ENCODE assay signal across 7 mouse cellular contexts in the genomic region with DNA sequence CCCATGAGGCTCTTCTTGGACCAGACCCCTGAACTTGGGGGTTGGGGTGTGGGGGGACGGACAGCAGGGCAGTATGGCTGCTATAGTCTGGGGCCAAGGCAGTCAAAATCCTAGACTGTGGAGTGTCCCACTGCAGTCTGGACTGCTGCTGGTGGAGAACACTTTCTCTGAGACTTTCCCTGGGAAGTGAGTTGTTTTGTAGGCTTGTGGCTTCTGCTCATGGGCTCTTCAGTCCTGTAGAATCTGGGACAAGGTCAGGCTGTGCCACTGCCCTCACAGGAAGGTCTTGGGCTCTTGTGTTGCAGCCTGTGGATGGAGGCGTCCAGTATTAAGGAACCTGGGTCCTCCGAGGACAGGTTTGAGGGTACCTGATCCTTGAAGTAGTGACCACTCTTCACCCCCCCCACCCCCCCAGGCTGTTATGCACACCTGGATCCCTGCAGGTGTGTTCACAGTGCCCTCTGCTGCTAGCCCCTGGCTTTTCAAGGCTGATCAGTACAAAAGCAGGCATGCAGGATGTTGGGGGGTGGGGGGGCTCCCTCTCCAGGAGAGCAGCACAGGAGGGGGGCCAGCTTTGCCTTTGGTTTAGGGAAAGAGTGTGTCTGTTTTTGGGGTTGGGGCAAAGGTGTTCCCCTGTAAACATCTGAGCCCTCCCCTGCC. TPM values are rescaled to one million over a fixed set of nuclear protein-coding genes. Genes with fewer than 3 reads are reported as not detected.
DNase-seq lines count a peak whose midpoint lies in the region; ATAC-seq and TF ChIP-seq lines count a peak whose summit lies in the region.

No protein-coding gene starts in this region.

- peak overlapping the region; percentile 91 for H3K9ac ChIP-seq in lung, embryonic 14.5 days
- peak overlapping the region; percentile 86 for H3K9ac ChIP-seq in forebrain, embryonic 14.5 days (ENCODE audit: low read length)
- peak overlapping the region; percentile 94 for H3K9ac ChIP-seq in limb, embryonic 13.5 days
- peak overlapping the region; percentile 95; the same call in 1 of the 2 replicates for H3K9ac ChIP-seq in stomach, embryonic 14.5 days (replicated peaks; ENCODE audit: low read depth, low read length)

- H3K4me3 ChIP-seq in lung, embryonic 14.5 days (ENCODE audit: low read depth, low read length): peak overlapping the region; percentile 95
- peak overlapping the region; percentile 98 for H3K4me3 ChIP-seq in forebrain, embryonic 14.5 days (ENCODE audit: low read depth, low read length)
- H3K4me3 ChIP-seq in limb, embryonic 13.5 days: peak overlapping the region; percentile 97
- H3K4me3 ChIP-seq in stomach, embryonic 14.5 days (ENCODE audit: low read depth, low read length): peak overlapping the region; percentile 97

- peaks cover 26% of the 10 kb centered on the region for H3K36me3 ChIP-seq in lung, embryonic 14.5 days (ENCODE audit: insufficient read depth)
- H3K36me3 ChIP-seq in forebrain, embryonic 14.5 days (ENCODE audit: control insufficient read depth, insufficient read depth, low read length): peaks cover 32% of the 10 kb centered on the region
- peaks cover 37% of the 10 kb centered on the region for H3K36me3 ChIP-seq in limb, embryonic 13.5 days
- peaks cover 15% of the 10 kb centered on the region; the same call in 1 of the 2 replicates for H3K36me3 ChIP-seq in stomach, embryonic 14.5 days (ENCODE audit: control insufficient read depth, insufficient read depth, low read length)

- WGBS in lung, embryonic 14.5 days: 56% methylated on average over 3 of the region's 3 CpGs
- 58% methylated on average over 3 of the region's 3 CpGs for WGBS in forebrain, embryonic 14.5 days
- WGBS in limb, embryonic 13.5 days: 62% methylated on average over 3 of the region's 3 CpGs
- WGBS in stomach, embryonic 14.5 days: 66% methylated on average over 3 of the region's 3 CpGs

- no peak for DNase-seq in lung, embryonic 14.5 days
- DNase-seq in lung, postnatal 14 days: no peak
- no peak for DNase-seq in forebrain, embryonic 14.5 days (ENCODE audit: low spot score)
- DNase-seq in ovary, postnatal 10 days (ENCODE audit: low spot score): no peak

- no peaks in the 10 kb centered on the region for H3K9me3 ChIP-seq in lung, embryonic 14.5 days (ENCODE audit: low read depth, low read length)
- no peaks in the 10 kb centered on the region for H3K9me3 ChIP-seq in forebrain, embryonic 14.5 days (replicated peaks; ENCODE audit: control insufficient read depth, low read length)
- H3K9me3 ChIP-seq in limb, embryonic 13.5 days: no peaks in the 10 kb centered on the region
- no peaks in the 10 kb centered on the region for H3K9me3 ChIP-seq in stomach, embryonic 14.5 days (ENCODE audit: control insufficient read depth, low read depth, low read length)

- H3K27me3 ChIP-seq in lung, embryonic 14.5 days (ENCODE audit: insufficient read depth, low read length): no peaks in the 10 kb centered on the region
- no peaks in the 10 kb centered on the region for H3K27me3 ChIP-seq in forebrain, embryonic 14.5 days (replicated peaks; ENCODE audit: control insufficient read depth, insufficient read depth, low read length)
- H3K27me3 ChIP-seq in limb, embryonic 13.5 days: no peaks in the 10 kb centered on the region
- no peaks in the 10 kb centered on the region for H3K27me3 ChIP-seq in stomach, embryonic 14.5 days (ENCODE audit: control insufficient read depth, insufficient read depth, low read length)

- ATAC-seq in lung, embryonic 14.5 days (ENCODE audit: insufficient read depth): no peak
- no peak for ATAC-seq in forebrain, embryonic 14.5 days
- no peak for ATAC-seq in limb, embryonic 13.5 days (ENCODE audit: low FRiP score, low read depth)
- no peak for ATAC-seq in stomach, embryonic 14.5 days (ENCODE audit: insufficient number of reproducible peaks, insufficient read depth, low FRiP score, low read depth)
- no peak for ATAC-seq in frontal cortex, adult (ENCODE audit: low TSS enrichment)

- peak; percentile 44 for TF ChIP-seq CTCF in lung, embryonic 14.5 days (IDR thresholded peaks at IDR 0.05; ENCODE audit: low read depth)

- peak overlapping the region; percentile 79 for H3K4me2 ChIP-seq in lung, embryonic 14.5 days
- peak overlapping the region; percentile 74 for H3K4me2 ChIP-seq in forebrain, embryonic 14.5 days (ENCODE audit: low read length)
- peak overlapping the region; percentile 86 for H3K4me2 ChIP-seq in limb, embryonic 13.5 days (replicated peaks)
- peak overlapping the region; percentile 84 for H3K4me2 ChIP-seq in stomach, embryonic 14.5 days (replicated peaks; ENCODE audit: low read depth, low read length)

- peaks cover 12% of the 10 kb centered on the region for H3K4me1 ChIP-seq in lung, embryonic 14.5 days (ENCODE audit: insufficient read depth)
- H3K4me1 ChIP-seq in forebrain, embryonic 14.5 days (ENCODE audit: control insufficient read depth, insufficient read depth, low read length): peaks cover 28% of the 10 kb centered on the region
- H3K4me1 ChIP-seq in limb, embryonic 13.5 days: peaks cover 57% of the 10 kb centered on the region
- peaks cover 36% of the 10 kb centered on the region for H3K4me1 ChIP-seq in stomach, embryonic 14.5 days (ENCODE audit: control insufficient read depth, insufficient read depth, low read length)

- H3K27ac ChIP-seq in lung, embryonic 14.5 days (ENCODE audit: low read depth): peak overlapping the region; percentile 96
- no peak overlapping the region for H3K27ac ChIP-seq in forebrain, embryonic 14.5 days (ENCODE audit: low read depth, low read length)
- H3K27ac ChIP-seq in limb, embryonic 13.5 days: peak overlapping the region; percentile 89; the same call in 1 of the 2 replicates
- H3K27ac ChIP-seq in stomach, embryonic 14.5 days (ENCODE audit: low read length): no peak overlapping the region

RNA-seq across cellular contexts. Expression of a gene that starts 13.3 kb away (rescaled TPM):
- 128 and 145 TPM in 2 replicates for polyA plus RNA-seq in lung, embryonic 14.5 days (2014; fragmentation: Nextera tagmentation; extraction: Ambion mirVana)
- polyA plus RNA-seq in forebrain, embryonic 14.5 days (2014; fragmentation: Nextera tagmentation; extraction: Ambion mirVana): 82.8 and 105 TPM in 2 replicates
- 112 and 126 TPM in 2 replicates for polyA plus RNA-seq in limb, embryonic 13.5 days (2015; fragmentation: Nextera tagmentation; extraction: Ambion mirVana)
- 135 and 137 TPM in 2 replicates for polyA plus RNA-seq in stomach, embryonic 14.5 days (2014; fragmentation: Nextera tagmentation; extraction: Ambion mirVana)

RNA-seq across cellular contexts. Expression of a gene that starts 34.2 kb away (rescaled TPM):
- 17.0 and 19.3 TPM in 2 replicates for polyA plus RNA-seq in lung, embryonic 14.5 days (2014; fragmentation: Nextera tagmentation; extraction: Ambion mirVana)
- 21.7 and 26.5 TPM in 2 replicates for polyA plus RNA-seq in forebrain, embryonic 14.5 days (2014; fragmentation: Nextera tagmentation; extraction: Ambion mirVana)
- 26.3 and 27.0 TPM in 2 replicates for polyA plus RNA-seq in limb, embryonic 13.5 days (2015; fragmentation: Nextera tagmentation; extraction: Ambion mirVana)
- polyA plus RNA-seq in stomach, embryonic 14.5 days (2014; fragmentation: Nextera tagmentation; extraction: Ambion mirVana): 17.0 and 18.3 TPM in 2 replicates

Comparison
In these comparisons a context has a peak if more than half of its experiments do, and no peak if none do; other contexts are left out.
1. H3K27ac ChIP-seq: peak in lung, embryonic 14.5 days (single experiment) and limb, embryonic 13.5 days (single experiment); none in forebrain, embryonic 14.5 days (single experiment) and stomach, embryonic 14.5 days (single experiment).
2. Peak in every context shown above with its lines, with median percentiles within 50 percentile points of each other: H3K4me2 ChIP-seq, H3K4me3 ChIP-seq and H3K9ac ChIP-seq.